Mouse (Mus musculus) limb, embryonic 11.5 days (tissue): ENCODE measurements around the gene Wnt16. TPM values are rescaled to one million over a fixed set of nuclear protein-coding genes. Genes with fewer than 3 reads are reported as not detected.
A peak's percentile ranks its signal among the peaks of the same experiment; 100 is the strongest.
"Not testable (repeated sequence)": the region's sequence is repeated elsewhere in the genome, so short reads cannot be mapped to it uniquely, and the experiment has no call there.

Source experiments
- ATAC-seq: fragments of 200-750 bp; cut with Nextera tagmentation; 2 replicates; pipeline ENCODE4 v1.8.0; 2017; ENCODE audit warnings: low read depth; ENCODE audit not compliant: insufficient number of reproducible peaks, low FRiP score, low TSS enrichment
- DNase-seq: peaks from one replicate; pipeline ENCODE4 v3.0.0-alpha.2; 2015; ENCODE audit warnings: low spot score
- H3K27ac ChIP-seq: fragments of 300-500 bp; sonication (generic); replicated peaks from 2 replicates; pipeline ENCODE4 v1.5.1; 2014; ENCODE audit warnings: low read depth, mild to moderate bottlenecking, low read length
- H3K27me3 ChIP-seq: fragments of 300-500 bp; sonication (generic); 2 replicates; pipeline ENCODE4 v1.6.1; 2014; ENCODE audit warnings: mild to moderate bottlenecking, low read length, mixed read lengths; ENCODE audit not compliant: control insufficient read depth, insufficient read depth
- H3K36me3 ChIP-seq: fragments of 300-500 bp; sonication (generic); 2 replicates; pipeline ENCODE4 v1.6.1; 2014; ENCODE audit warnings: mild to moderate bottlenecking, low read length, moderate library complexity, mixed read lengths; ENCODE audit not compliant: control insufficient read depth, insufficient read depth
- H3K4me1 ChIP-seq: fragments of 300-500 bp; sonication (generic); 2 replicates; pipeline ENCODE4 v1.6.1; 2014; ENCODE audit warnings: low read length, mixed read lengths; ENCODE audit not compliant: control insufficient read depth, insufficient read depth
- H3K4me2 ChIP-seq: fragments of 300-500 bp; sonication (generic); 2 replicates; pipeline ENCODE4 v1.6.1; 2014; ENCODE audit warnings: low read depth, mild to moderate bottlenecking, moderate library complexity; ENCODE audit not compliant: severe bottlenecking
- H3K4me3 ChIP-seq: fragments of 300-500 bp; sonication (generic); 2 replicates; pipeline ENCODE4 v1.5.1; 2014; ENCODE audit warnings: low read depth, low read length
- H3K9ac ChIP-seq: fragments of 300-500 bp; sonication (generic); 2 replicates; pipeline ENCODE4 v1.6.1; 2014; ENCODE audit warnings: mild to moderate bottlenecking, low read length
- H3K9me3 ChIP-seq: fragments of 300-500 bp; sonication (generic); 2 replicates; pipeline ENCODE4 v1.6.1; 2016; ENCODE audit warnings: low read length; ENCODE audit not compliant: control insufficient read depth
- WGBS: fragments of 180-500 bp; shearing (Covaris S2); extraction: QIAGEN DNeasy Blood & Tissue Kit; methylation state at CpG from one replicate; pipeline ENCODE4 v1.1.7; 2014; 5-methylcytosine and 5-hydroxymethylcytosine counted together
- polyA plus RNA-seq: library from polyadenylated mRNA; unstranded; fragments of >200 nt; fragmentation: Nextera tagmentation; extraction: Ambion mirVana; gene quantifications from 2 replicates; pipeline ENCODE4 v1.2.1, GENCODE M21; 2014

The Wnt16 gene
- polyA plus RNA-seq = 0.51 and 0.88 TPM in 2 replicates

DNA sequence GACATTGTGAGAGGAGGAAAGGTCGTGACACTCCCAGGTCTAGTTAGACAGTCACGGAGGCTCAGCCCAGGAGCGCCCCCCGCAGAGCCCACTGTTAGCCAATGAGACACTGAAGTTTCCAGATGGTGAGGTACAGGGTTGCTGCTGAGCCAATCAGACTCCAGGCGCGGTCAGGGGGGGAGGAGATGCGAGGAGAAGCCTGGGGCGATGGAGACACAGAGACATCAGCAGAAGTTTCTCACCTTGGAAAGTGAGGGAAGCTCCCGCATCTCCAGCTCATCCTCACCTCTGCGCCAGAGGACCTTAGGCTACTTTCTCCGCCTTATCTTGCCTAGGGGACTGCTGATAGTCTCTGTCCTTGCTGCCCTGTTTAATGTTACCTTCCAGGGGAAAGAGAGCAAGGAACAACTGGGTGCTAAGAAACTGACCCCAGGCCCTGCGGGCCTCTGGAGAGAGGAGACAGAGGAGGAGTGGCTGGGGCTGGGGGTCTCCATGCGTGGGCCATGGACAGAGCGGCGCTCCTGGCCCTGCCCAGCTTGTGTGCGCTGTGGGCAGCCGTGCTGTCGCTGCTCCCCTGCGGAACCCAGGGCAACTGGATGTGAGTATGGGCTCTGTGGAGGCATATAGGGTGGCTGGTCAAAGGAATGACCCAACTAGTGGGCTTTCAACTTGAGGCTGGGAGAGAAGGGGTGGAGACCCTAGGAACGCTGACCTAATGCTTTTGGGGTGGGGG lies at the start of gene Wnt16:
Wnt16 (plus strand) TSS at position 224 of the 733 bp plus-strand sequence.
- H3K4me2 ChIP-seq = peak within 1 kb of the TSS; percentile 87
- H3K4me1 ChIP-seq = peaks cover 5% of the 10 kb centered on the region
- H3K27ac ChIP-seq = no peak within 1 kb of the TSS
- H3K36me3 ChIP-seq = no peaks in the 10 kb centered on the region
- peak; percentile 53 for DNase-seq
- H3K9ac ChIP-seq = peak within 1 kb of the TSS; percentile 2; the same call in 1 of the 2 replicates
- H3K4me3 ChIP-seq = peak within 1 kb of the TSS; percentile 32
- H3K27me3 ChIP-seq = peaks cover 3% of the 10 kb centered on the region; the same call in 1 of the 2 replicates
- ATAC-seq = peak; percentile 58
- H3K9me3 ChIP-seq = no peaks in the 10 kb centered on the region
- WGBS = under 1% methylated on average over 20 of the region's 20 CpGs

DNA sequence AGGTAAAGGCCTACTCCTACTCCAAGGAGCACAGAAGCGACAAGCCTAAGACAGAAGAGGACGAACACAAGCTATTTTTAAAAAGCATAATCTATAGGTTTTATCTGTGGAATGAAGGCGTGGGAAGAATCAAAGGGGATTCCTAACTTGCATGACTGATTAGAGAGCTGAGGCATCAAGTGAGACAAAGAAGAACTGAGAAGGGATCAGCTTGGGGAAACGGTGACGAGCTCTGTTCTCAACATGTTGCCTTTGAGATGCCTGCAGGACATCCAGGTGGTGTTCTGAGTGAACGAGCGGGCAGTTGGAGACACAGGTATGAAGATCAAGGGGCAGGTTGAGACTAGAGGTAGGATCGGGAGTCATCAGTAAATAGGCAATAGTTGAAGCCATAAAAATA lies 44.7 kb upstream of the Wnt16 start:
- Histone ChIP-seq H3K9ac (no peak overlapping the region), H3K9me3 (no peaks in the 10 kb centered on the region), H3K36me3 (peaks cover 4% of the 10 kb centered on the region; the same call in 1 of the 2 replicates), H3K27ac (no peak overlapping the region), H3K4me1 (no peaks in the 10 kb centered on the region), H3K4me2 (no peak overlapping the region), H3K27me3 (no peaks in the 10 kb centered on the region), H3K4me3 (no peak overlapping the region)
- 89% methylated on average over 8 of the region's 8 CpGs for WGBS
- ATAC-seq = no peak
- no peak for DNase-seq

DNA sequence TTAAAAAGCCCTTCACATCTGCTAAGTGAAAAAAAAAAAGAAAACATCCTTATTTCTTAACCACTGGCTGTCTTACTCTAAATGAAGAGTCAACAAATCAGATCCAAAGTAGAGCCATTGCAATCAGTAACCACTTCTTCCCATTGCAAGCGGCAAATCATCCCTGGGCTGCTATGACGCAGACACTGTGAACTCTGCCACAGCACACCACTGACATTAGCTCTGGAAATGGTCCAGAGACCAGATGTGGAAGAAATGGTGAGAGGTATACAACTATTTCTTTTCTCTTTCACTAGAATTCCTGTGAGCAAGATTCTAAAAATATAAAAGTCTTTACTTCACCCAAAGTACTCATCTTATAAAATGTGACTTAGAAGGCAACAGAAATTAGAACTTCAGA lies 41.3 kb upstream of the Wnt16 start:
- Histone ChIP-seq H3K27me3 (no peaks in the 10 kb centered on the region), H3K9ac (no peak overlapping the region), H3K4me2 (no peak overlapping the region), H3K9me3 (no peaks in the 10 kb centered on the region), H3K36me3 (no peaks in the 10 kb centered on the region), H3K27ac (no peak overlapping the region), H3K4me3 (no peak overlapping the region), H3K4me1 (no peaks in the 10 kb centered on the region)
- 95% methylated on average over 2 of the region's 2 CpGs for WGBS
- no peak for DNase-seq
- no peak for ATAC-seq

DNA sequence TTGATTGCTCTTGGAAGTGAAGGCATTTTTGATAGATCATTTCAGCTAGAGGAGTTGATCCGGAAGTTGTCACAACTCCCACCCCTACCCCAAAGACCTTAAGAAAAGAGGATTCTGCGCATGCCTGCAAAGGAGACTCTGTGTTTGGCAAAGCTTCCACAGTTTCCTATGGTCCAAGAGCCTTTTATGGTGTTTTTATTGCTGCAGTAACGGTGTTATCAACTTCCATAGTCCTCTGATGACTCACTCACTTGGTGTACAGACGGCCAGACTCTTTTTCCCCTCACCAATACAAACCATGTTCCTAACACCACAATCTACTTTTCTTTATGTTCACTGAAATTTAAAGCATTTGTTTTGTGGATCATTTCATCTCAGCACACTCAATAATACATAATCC lies 29.2 kb upstream of the Wnt16 start:
- no peaks in the 10 kb centered on the region for H3K36me3 ChIP-seq
- no peaks in the 10 kb centered on the region for H3K9me3 ChIP-seq
- H3K27me3 ChIP-seq = no peaks in the 10 kb centered on the region
- H3K9ac ChIP-seq = no peak overlapping the region
- ATAC-seq = no peak
- 62% methylated on average over 4 of the region's 4 CpGs for WGBS
- H3K4me1 ChIP-seq = no peaks in the 10 kb centered on the region
- no peak overlapping the region for H3K4me3 ChIP-seq
- H3K27ac ChIP-seq = no peak overlapping the region
- no peak for DNase-seq
- H3K4me2 ChIP-seq = no peak overlapping the region

DNA sequence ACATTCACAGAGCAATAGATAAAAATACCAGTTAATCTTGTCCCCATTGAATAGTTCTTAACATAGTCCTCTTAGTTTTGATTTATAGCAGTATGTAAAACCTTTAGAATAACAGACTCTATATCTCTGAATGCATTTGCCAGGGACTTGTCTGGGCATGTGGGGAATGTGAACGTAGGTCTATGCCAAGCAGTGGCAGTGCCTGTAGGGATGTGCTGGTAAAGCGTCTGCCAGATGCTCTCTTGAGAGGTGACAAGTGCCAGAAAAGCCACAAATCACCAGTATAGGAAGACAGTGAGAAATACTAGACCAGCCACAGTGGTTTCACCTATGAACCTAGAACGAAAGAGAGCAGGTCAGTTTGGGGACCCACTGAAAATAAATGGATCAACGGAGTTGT lies 25.5 kb upstream of the Wnt16 start:
- Histone ChIP-seq H3K27me3 (no peaks in the 10 kb centered on the region), H3K36me3 (no peaks in the 10 kb centered on the region), H3K9ac (no peak overlapping the region), H3K4me1 (no peaks in the 10 kb centered on the region), H3K27ac (no peak overlapping the region), H3K4me2 (no peak overlapping the region), H3K4me3 (no peak overlapping the region), H3K9me3 (no peaks in the 10 kb centered on the region)
- no peak for DNase-seq
- WGBS = 64% methylated on average over 4 of the region's 4 CpGs
- no peak for ATAC-seq

DNA sequence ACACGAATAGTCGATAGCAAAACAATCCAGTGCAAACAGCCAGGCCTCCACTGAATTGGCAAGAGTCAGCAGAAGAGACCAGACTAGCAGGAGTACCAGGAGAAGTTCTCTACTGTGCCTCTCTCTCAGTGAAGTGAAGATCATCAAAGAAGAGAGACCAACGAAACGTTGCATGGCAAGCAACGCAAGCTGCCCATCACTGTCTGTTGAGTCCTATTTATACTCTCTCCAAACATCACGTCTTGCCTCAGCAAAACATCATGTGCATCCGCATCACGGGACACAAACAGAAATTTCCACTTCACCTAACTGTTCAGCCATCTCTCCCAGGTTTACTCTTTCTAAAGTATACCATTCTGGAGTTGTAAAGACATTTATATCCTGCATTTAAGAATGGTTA lies 23.9 kb upstream of the Wnt16 start:
- not testable (repeated sequence) for H3K4me2 ChIP-seq, H3K4me1 ChIP-seq, H3K4me3 ChIP-seq, H3K27me3 ChIP-seq, H3K27ac ChIP-seq, ATAC-seq, H3K9me3 ChIP-seq, H3K36me3 ChIP-seq, DNase-seq, H3K9ac ChIP-seq
- 89% methylated on average over 8 of the region's 8 CpGs for WGBS

DNA sequence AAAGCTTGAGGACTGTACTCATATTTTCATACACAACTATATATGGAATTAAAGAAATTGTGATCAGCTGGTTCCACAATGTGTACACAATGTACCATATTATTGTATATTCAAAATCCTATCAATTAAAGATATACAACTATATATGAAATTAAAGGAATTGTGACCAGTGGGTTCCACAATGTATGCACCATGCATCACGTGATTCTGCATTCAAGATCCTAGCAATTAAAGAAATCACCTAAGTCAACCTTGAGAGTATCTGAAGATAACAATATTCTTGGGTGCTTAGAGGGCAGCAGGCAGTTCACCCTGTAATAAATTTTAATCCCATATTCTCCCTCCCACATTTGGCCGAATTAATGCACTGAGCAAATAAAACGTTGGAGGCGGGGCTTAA lies 22.0 kb upstream of the Wnt16 start:
- Histone ChIP-seq H3K9me3 (no peaks in the 10 kb centered on the region), H3K36me3 (no peaks in the 10 kb centered on the region), H3K4me3 (no peak overlapping the region), H3K9ac (no peak overlapping the region), H3K4me2 (no peak overlapping the region), H3K4me1 (no peaks in the 10 kb centered on the region), H3K27me3 (no peaks in the 10 kb centered on the region), H3K27ac (no peak overlapping the region)
- WGBS = 84% methylated on average over 4 of the region's 4 CpGs
- DNase-seq (no peak), ATAC-seq (no peak)

DNA sequence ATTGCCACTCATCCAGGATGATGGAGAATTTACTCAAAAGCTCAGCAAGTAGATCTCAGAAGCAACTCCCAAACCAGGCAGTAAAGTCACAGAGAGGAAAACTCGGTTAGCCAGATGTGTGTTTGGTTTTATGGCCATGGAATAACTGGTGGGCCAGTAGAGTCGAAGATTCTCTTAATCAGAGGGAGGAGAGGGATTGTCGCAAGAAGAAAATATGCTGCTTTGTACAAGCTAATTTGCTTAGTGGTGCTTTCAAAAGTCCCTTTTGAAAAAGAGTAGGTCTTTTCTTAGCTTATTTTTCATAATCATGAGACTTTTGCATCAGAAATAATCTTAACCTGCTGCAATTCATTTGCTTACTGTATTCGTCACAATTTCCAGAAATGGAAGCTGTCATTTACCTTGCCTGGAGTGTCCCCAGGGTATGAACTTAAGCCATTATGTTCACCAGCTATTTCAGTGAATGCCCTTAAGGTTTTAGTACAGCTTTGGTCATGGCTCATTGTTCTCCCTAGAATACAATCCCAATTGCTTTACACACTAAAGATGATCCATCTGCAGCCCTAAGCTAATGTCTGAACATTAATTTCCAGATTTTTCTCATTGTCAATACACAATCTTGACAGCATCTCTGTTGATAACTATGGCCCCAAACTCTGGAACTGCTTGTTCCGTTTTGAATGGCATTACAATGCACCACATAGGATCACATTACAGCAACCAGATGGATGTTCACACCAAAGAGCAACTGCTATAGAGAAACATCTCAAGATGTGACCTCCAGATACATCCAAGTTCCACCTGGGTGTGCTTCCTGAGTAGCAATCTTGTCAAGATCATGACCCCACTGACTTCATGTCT lies 20.0 kb upstream of the Wnt16 start:
- Histone ChIP-seq H3K27me3 (no peaks in the 10 kb centered on the region), H3K4me1 (no peaks in the 10 kb centered on the region), H3K4me2 (no peak overlapping the region), H3K9me3 (no peaks in the 10 kb centered on the region), H3K9ac (no peak overlapping the region), H3K27ac (no peak overlapping the region), H3K36me3 (no peaks in the 10 kb centered on the region), H3K4me3 (no peak overlapping the region)
- 72% methylated on average over 5 of the region's 5 CpGs for WGBS
- no peak for DNase-seq
- ATAC-seq = no peak
